Mouse (Mus musculus): ENCODE results near the gene Chordc1. TPM values are rescaled to one million over a fixed set of nuclear protein-coding genes. Genes with fewer than 3 reads are reported as not detected.
A peak's percentile ranks its signal among the peaks of the same experiment; 100 is the strongest.
"Not testable (repeated sequence)": the region's sequence is repeated elsewhere in the genome, so short reads cannot be mapped to it uniquely, and the experiment has no call there.

The Chordc1 gene
- total RNA-seq (2014; fragmentation: Nextera tagmentation) (96.8 and 109 TPM in 2 replicates), total RNA-seq (2017) (124 and 137 TPM in 2 replicates), polyA plus RNA-seq (2012) (2.2 and 2.9 TPM in 2 replicates)

- ATAC-seq (ENCODE audit: extremely low read depth, insufficient number of reproducible peaks, low FRiP score, poor library complexity, severe bottlenecking) = peak; percentile 90
- TF ChIP-seq TAL1 (conservative IDR thresholded peaks at IDR 0.05; ENCODE audit: low read depth, low read length) (no peak), GATA2 (IDR thresholded peaks at IDR 0.05; ENCODE audit: borderline replicate concordance, low read depth, low read length) (no peak), GATA1 (IDR thresholded peaks at IDR 0.05; ENCODE audit: borderline replicate concordance, low read length) (no peak), CTCF (IDR thresholded peaks at IDR 0.05; ENCODE audit: low read depth, low read length) (no peak)
Observed at GRCm38 (mm10) chr9:18291571-18292429, at the start of gene Chordc1. TSS of gene Chordc1 (plus strand) at chr9:18292125.

DNA sequence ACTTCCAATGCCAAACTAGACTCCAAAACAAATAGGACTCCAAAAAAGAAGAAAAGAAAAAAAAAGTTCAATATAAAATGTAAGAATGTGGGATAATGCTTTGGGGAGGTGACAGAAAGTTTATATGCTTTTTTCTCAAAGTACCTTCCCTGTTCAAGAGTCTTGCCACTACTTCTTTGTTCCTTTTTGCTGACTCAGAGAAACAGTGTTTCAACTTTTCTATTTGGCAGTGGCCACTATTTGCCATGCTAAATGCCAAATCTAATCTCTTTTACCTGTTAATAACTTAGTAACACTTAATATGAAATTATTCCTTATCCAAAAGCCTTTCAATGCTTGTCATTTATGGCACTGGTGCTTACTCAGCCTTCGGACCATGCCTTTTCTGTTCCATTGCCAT lies 16.0 kb upstream of the Chordc1 start:
- ATAC-seq (ENCODE audit: extremely low read depth, insufficient number of reproducible peaks, low FRiP score, poor library complexity, severe bottlenecking) (no peak), DNase-seq (ENCODE audit: low spot score) (no peak)
- no peaks in the 10 kb centered on the region for H3K36me3 ChIP-seq (replicated peaks)
- H3K4me3 ChIP-seq (ENCODE audit: low read depth, low read length) = no peak overlapping the region
- H3K4me1 ChIP-seq (ENCODE audit: insufficient read depth, low read depth, low read length) = no peaks in the 10 kb centered on the region
- no peaks in the 10 kb centered on the region for H3K27me3 ChIP-seq (ENCODE audit: insufficient read depth, low read length)
- H3K9me3 ChIP-seq (replicated peaks) = no peaks in the 10 kb centered on the region
- no peak for TF ChIP-seq CTCF (IDR thresholded peaks at IDR 0.05; ENCODE audit: low read depth, low read length)
- no peak for TF ChIP-seq TAL1 (conservative IDR thresholded peaks at IDR 0.05; ENCODE audit: low read depth, low read length)
- TF ChIP-seq GATA1 (IDR thresholded peaks at IDR 0.05; ENCODE audit: borderline replicate concordance, low read length) = no peak
- no peak for TF ChIP-seq GATA2 (IDR thresholded peaks at IDR 0.05; ENCODE audit: borderline replicate concordance, low read depth, low read length)
- no peak for TF ChIP-seq POLR2AphosphoS5 (IDR thresholded peaks at IDR 0.05; ENCODE audit: insufficient replicate concordance, low read depth, low read length)

More at GRCm38 (mm10) chr9:18291571-18292429, at the start of gene Chordc1:
- Histone ChIP-seq H3K4me3 (ENCODE audit: low read depth, low read length) (peak within 1 kb of the TSS; percentile 96), H3K36me3 (replicated peaks) (peaks cover 7% of the 10 kb centered on the region), H3K4me1 (ENCODE audit: insufficient read depth, low read depth, low read length) (peaks cover 6% of the 10 kb centered on the region), H3K27me3 (ENCODE audit: insufficient read depth, low read length) (no peaks in the 10 kb centered on the region), H3K9me3 (replicated peaks) (no peaks in the 10 kb centered on the region)
- peak; percentile 73 for DNase-seq (ENCODE audit: low spot score)

- no peak for DNase-seq (ENCODE audit: low spot score)
- no peaks in the 10 kb centered on the region for H3K4me1 ChIP-seq (ENCODE audit: insufficient read depth, low read depth, low read length)
- H3K27me3 ChIP-seq (ENCODE audit: insufficient read depth, low read length) = no peaks in the 10 kb centered on the region
- no peak overlapping the region for H3K4me3 ChIP-seq (ENCODE audit: low read depth, low read length)
- no peaks in the 10 kb centered on the region for H3K9me3 ChIP-seq (replicated peaks)
- TF ChIP-seq CTCF (IDR thresholded peaks at IDR 0.05; ENCODE audit: low read depth, low read length) (no peak), GATA2 (IDR thresholded peaks at IDR 0.05; ENCODE audit: borderline replicate concordance, low read depth, low read length) (no peak), GATA1 (IDR thresholded peaks at IDR 0.05; ENCODE audit: borderline replicate concordance, low read length) (no peak), TAL1 (conservative IDR thresholded peaks at IDR 0.05; ENCODE audit: low read depth, low read length) (no peak), POLR2AphosphoS5 (IDR thresholded peaks at IDR 0.05; ENCODE audit: insufficient replicate concordance, low read depth, low read length) (no peak)
- no peak for ATAC-seq (ENCODE audit: extremely low read depth, insufficient number of reproducible peaks, low FRiP score, poor library complexity, severe bottlenecking)
- no peaks in the 10 kb centered on the region for H3K36me3 ChIP-seq (replicated peaks)
Observed at GRCm38 (mm10) chr9:18276844-18277243, 15.1 kb upstream of the Chordc1 start.

- no peak overlapping the region for H3K4me3 ChIP-seq (ENCODE audit: low read depth, low read length)
- no peaks in the 10 kb centered on the region for H3K36me3 ChIP-seq (replicated peaks)
- DNase-seq (ENCODE audit: low spot score) (no peak), ATAC-seq (ENCODE audit: extremely low read depth, insufficient number of reproducible peaks, low FRiP score, poor library complexity, severe bottlenecking) (no peak)
- TF ChIP-seq GATA1 (IDR thresholded peaks at IDR 0.05; ENCODE audit: borderline replicate concordance, low read length) (no peak), TAL1 (conservative IDR thresholded peaks at IDR 0.05; ENCODE audit: low read depth, low read length) (no peak), POLR2AphosphoS5 (IDR thresholded peaks at IDR 0.05; ENCODE audit: insufficient replicate concordance, low read depth, low read length) (no peak), CTCF (IDR thresholded peaks at IDR 0.05; ENCODE audit: low read depth, low read length) (no peak), GATA2 (IDR thresholded peaks at IDR 0.05; ENCODE audit: borderline replicate concordance, low read depth, low read length) (no peak)
- peaks cover 5% of the 10 kb centered on the region; the same call in 1 of the 2 replicates for H3K27me3 ChIP-seq (ENCODE audit: insufficient read depth, low read length)
- no peaks in the 10 kb centered on the region for H3K4me1 ChIP-seq (ENCODE audit: insufficient read depth, low read depth, low read length)
- H3K9me3 ChIP-seq (replicated peaks) = no peaks in the 10 kb centered on the region
Observed at GRCm38 (mm10) chr9:18277497-18277896, 14.4 kb upstream of the Chordc1 start.

GRCm38 (mm10) chr9:18278693-18279092 lies 13.2 kb upstream of the Chordc1 start:
- ATAC-seq (ENCODE audit: extremely low read depth, insufficient number of reproducible peaks, low FRiP score, poor library complexity, severe bottlenecking); H3K36me3 ChIP-seq (replicated peaks); DNase-seq (ENCODE audit: low spot score); H3K4me1 ChIP-seq (ENCODE audit: insufficient read depth, low read depth, low read length); H3K9me3 ChIP-seq (replicated peaks); H3K27me3 ChIP-seq (ENCODE audit: insufficient read depth, low read length); H3K4me3 ChIP-seq (ENCODE audit: low read depth, low read length): not testable (repeated sequence)
- TF ChIP-seq CTCF (IDR thresholded peaks at IDR 0.05; ENCODE audit: low read depth, low read length) = 0 out of 2 replicates have a peak, but pooled peaks have one; percentile 16

DNA sequence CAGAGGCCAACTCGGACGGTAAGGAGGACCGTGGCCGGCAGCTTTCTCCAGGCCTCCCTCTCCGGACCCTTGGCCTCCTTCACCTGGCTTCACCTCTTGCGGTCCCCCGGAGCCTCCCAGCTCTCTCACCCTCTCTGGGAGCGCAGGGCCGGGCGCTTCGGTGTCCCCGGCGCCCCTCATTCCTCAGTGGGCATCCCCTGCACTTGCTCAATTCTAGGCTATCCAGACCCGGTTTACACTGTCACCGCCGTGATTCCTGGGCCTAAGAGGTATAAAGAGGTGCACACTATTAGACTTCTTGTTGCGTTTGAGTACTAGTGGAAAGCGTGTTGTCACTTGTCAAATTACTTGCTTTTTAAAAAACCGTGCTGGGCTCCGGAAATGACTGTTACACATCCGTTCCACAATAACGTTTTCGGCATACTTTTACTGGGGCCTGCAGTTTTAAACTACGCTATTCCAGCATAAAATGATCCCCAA lies 558 bp downstream of the Chordc1 start:
- Histone ChIP-seq H3K4me1 (ENCODE audit: insufficient read depth, low read depth, low read length) (peaks cover 3% of the 10 kb centered on the region), H3K27me3 (ENCODE audit: insufficient read depth, low read length) (no peaks in the 10 kb centered on the region), H3K9me3 (replicated peaks) (no peaks in the 10 kb centered on the region), H3K36me3 (replicated peaks) (peaks cover 12% of the 10 kb centered on the region), H3K4me3 (ENCODE audit: low read depth, low read length) (peak overlapping the region; percentile 96)
- no peak for ATAC-seq (ENCODE audit: extremely low read depth, insufficient number of reproducible peaks, low FRiP score, poor library complexity, severe bottlenecking)
- no peak for DNase-seq (ENCODE audit: low spot score)
- TF ChIP-seq CTCF (IDR thresholded peaks at IDR 0.05; ENCODE audit: low read depth, low read length) = no peak
- no peak for TF ChIP-seq GATA1 (IDR thresholded peaks at IDR 0.05; ENCODE audit: borderline replicate concordance, low read length)
- TF ChIP-seq TAL1 (conservative IDR thresholded peaks at IDR 0.05; ENCODE audit: low read depth, low read length) = no peak
- no peak for TF ChIP-seq POLR2AphosphoS5 (IDR thresholded peaks at IDR 0.05; ENCODE audit: insufficient replicate concordance, low read depth, low read length)
- no peak for TF ChIP-seq GATA2 (IDR thresholded peaks at IDR 0.05; ENCODE audit: borderline replicate concordance, low read depth, low read length)

All from G1E (cell line).